ENCODE assay signal across 8 mouse cellular contexts in genomic region chr15:86188746-86189470, GRCm38 (mm10). TPM values are rescaled to one million over a fixed set of nuclear protein-coding genes. Genes with fewer than 3 reads are reported as not detected.
A peak's percentile ranks its signal among the peaks of the same experiment; 100 is the strongest.
DNase-seq lines count a peak whose midpoint lies in the region; ATAC-seq and TF ChIP-seq lines count a peak whose summit lies in the region.

No protein-coding gene starts in this region.

- no peak for TF ChIP-seq CTCF in liver, postnatal 0 days (IDR thresholded peaks at IDR 0.05; ENCODE audit: low read depth)
- no peak for TF ChIP-seq CTCF in small intestine, adult 2 months (IDR thresholded peaks at IDR 0.05; ENCODE audit: extremely low read depth, insufficient read length, insufficient replicate concordance, low read depth, low read length)

- no peak overlapping the region for H3K4me3 ChIP-seq in limb, embryonic 12.5 days (replicated peaks)
- H3K4me3 ChIP-seq in limb, embryonic 10.5 days: no peak overlapping the region
- no peak overlapping the region for H3K4me3 ChIP-seq in intestine, embryonic 16.5 days (ENCODE audit: low read length)
- no peak overlapping the region for H3K4me3 ChIP-seq in liver, postnatal 0 days (ENCODE audit: low read depth, low read length)
- peak overlapping the region; percentile 17 for H3K4me3 ChIP-seq in small intestine, adult 2 months (ENCODE audit: low read depth, low read length)

- no peak; the same call in 1 of the 2 replicates for TF ChIP-seq POLR2A in small intestine, adult 2 months (IDR thresholded peaks at IDR 0.05; ENCODE audit: low read depth, low read length)

- TF ChIP-seq EP300 in liver, postnatal 0 days (IDR thresholded peaks at IDR 0.05; ENCODE audit: low read depth): peak; percentile 46; the same call in 1 of the 2 replicates

- no peak overlapping the region for H3K27ac ChIP-seq in limb, embryonic 12.5 days
- no peak overlapping the region for H3K27ac ChIP-seq in limb, embryonic 10.5 days
- H3K27ac ChIP-seq in intestine, embryonic 16.5 days (ENCODE audit: low read length): peak overlapping the region; percentile 57
- H3K27ac ChIP-seq in liver, postnatal 0 days (ENCODE audit: low read depth): peak overlapping the region; percentile 69
- peak overlapping the region; percentile 88 for H3K27ac ChIP-seq in small intestine, adult 2 months (ENCODE audit: insufficient read depth, low read depth, low read length)

- H3K36me3 ChIP-seq in limb, embryonic 12.5 days: no peaks in the 10 kb centered on the region
- no peaks in the 10 kb centered on the region for H3K36me3 ChIP-seq in limb, embryonic 10.5 days
- no peaks in the 10 kb centered on the region for H3K36me3 ChIP-seq in intestine, embryonic 16.5 days (ENCODE audit: control insufficient read depth, insufficient read depth, low read length)
- no peaks in the 10 kb centered on the region for H3K36me3 ChIP-seq in liver, postnatal 0 days (replicated peaks; ENCODE audit: insufficient read depth, low read length)
- H3K36me3 ChIP-seq in small intestine, adult 2 months (ENCODE audit: control insufficient read depth, insufficient read depth, low read length): no peaks in the 10 kb centered on the region

- no peak for DNase-seq in limb, embryonic 10.5 days (ENCODE audit: low spot score)
- peak; percentile 95 for DNase-seq in brain, adult 2 months (ENCODE audit: low read depth, low spot score)
- DNase-seq in gastrocnemius, postnatal 14 days: peak; percentile 84
- DNase-seq in liver, postnatal 0 days: peak; percentile 73
- no peak for DNase-seq in embryo, embryonic 10.5 days (ENCODE audit: low spot score)

- intact Hi-C loops in gastrocnemius, postnatal 14 days (cut with DNase I; ENCODE audit: low total_unique reads): no loop called here

- H3K4me1 ChIP-seq in limb, embryonic 12.5 days (replicated peaks): peaks cover 20% of the 10 kb centered on the region
- H3K4me1 ChIP-seq in limb, embryonic 10.5 days: peaks cover 41% of the 10 kb centered on the region
- peaks cover 24% of the 10 kb centered on the region for H3K4me1 ChIP-seq in intestine, embryonic 16.5 days (ENCODE audit: control insufficient read depth, insufficient read depth, low read length)
- H3K4me1 ChIP-seq in liver, postnatal 0 days (ENCODE audit: insufficient read depth): peaks cover 26% of the 10 kb centered on the region
- H3K4me1 ChIP-seq in small intestine, adult 2 months (ENCODE audit: control insufficient read depth, insufficient read depth, insufficient read length, low read length): peaks cover 29% of the 10 kb centered on the region; the same call in 1 of the 2 replicates

- H3K27me3 ChIP-seq in limb, embryonic 12.5 days: peaks cover 4% of the 10 kb centered on the region
- H3K27me3 ChIP-seq in limb, embryonic 10.5 days (ENCODE audit: low read depth, poor library complexity, severe bottlenecking): peaks cover 11% of the 10 kb centered on the region
- no peaks in the 10 kb centered on the region for H3K27me3 ChIP-seq in intestine, embryonic 16.5 days (replicated peaks; ENCODE audit: control insufficient read depth, insufficient read depth, low read length)
- no peaks in the 10 kb centered on the region for H3K27me3 ChIP-seq in liver, postnatal 0 days (ENCODE audit: insufficient read depth, low read length)
- H3K27me3 ChIP-seq in small intestine, adult 2 months (ENCODE audit: control insufficient read depth, insufficient read depth, low read length): no peaks in the 10 kb centered on the region

- no peak for ATAC-seq in limb, embryonic 12.5 days (ENCODE audit: insufficient number of reproducible peaks, insufficient read depth, low FRiP score, low TSS enrichment, low read depth)
- ATAC-seq in intestine, embryonic 16.5 days: peak; percentile 25; the same call in 1 of the 2 replicates
- ATAC-seq in liver, postnatal 0 days: peak; percentile 35

- 0 out of 2 replicates have a peak overlapping the region, but pooled peaks have one; percentile 18 for H3K9ac ChIP-seq in limb, embryonic 12.5 days (replicated peaks)
- H3K9ac ChIP-seq in intestine, embryonic 16.5 days (ENCODE audit: low read depth, low read length): peak overlapping the region; percentile 24; the same call in 1 of the 2 replicates
- H3K9ac ChIP-seq in liver, postnatal 0 days (replicated peaks): no peak overlapping the region

- H3K9me3 ChIP-seq in limb, embryonic 12.5 days: no peaks in the 10 kb centered on the region
- no peaks in the 10 kb centered on the region for H3K9me3 ChIP-seq in limb, embryonic 10.5 days (replicated peaks)
- H3K9me3 ChIP-seq in intestine, embryonic 16.5 days (ENCODE audit: control insufficient read depth, low read length): no peaks in the 10 kb centered on the region
- no peaks in the 10 kb centered on the region for H3K9me3 ChIP-seq in liver, postnatal 0 days (ENCODE audit: low read length)

- WGBS in limb, embryonic 12.5 days: 43% methylated on average over 10 of the region's 10 CpGs
- 41% methylated on average over 10 of the region's 10 CpGs for WGBS in limb, embryonic 10.5 days
- WGBS in intestine, embryonic 16.5 days: 25% methylated on average over 10 of the region's 10 CpGs
- WGBS in liver, postnatal 0 days (ENCODE audit: insufficient replicate concordance): 50% methylated on average over 10 of the region's 10 CpGs
- 14% methylated on average over 10 of the region's 10 CpGs for WGBS in small intestine, adult 2 months

- H3K4me2 ChIP-seq in limb, embryonic 12.5 days: no peak overlapping the region
- no peak overlapping the region for H3K4me2 ChIP-seq in intestine, embryonic 16.5 days (ENCODE audit: low read depth, low read length)
- peak overlapping the region; percentile 6; the same call in 1 of the 2 replicates for H3K4me2 ChIP-seq in liver, postnatal 0 days (ENCODE audit: low read depth, low read length)

RNA-seq across cellular contexts. Expression of gene Cerk, which starts 3.0 kb away (rescaled TPM):
- 19.2 and 21.5 TPM in 2 replicates for polyA plus RNA-seq in limb, embryonic 12.5 days (2016; fragmentation: Nextera tagmentation; extraction: Ambion mirVana)
- 10.5 and 13.8 TPM in 2 replicates for polyA plus RNA-seq in limb, embryonic 10.5 days (2016; fragmentation: Nextera tagmentation; extraction: Ambion mirVana)
- 1 to 10 TPM; 6.5 to 7.4 TPM for total RNA-seq in gastrocnemius, postnatal 14 days (2021)
- 7.9 and 8.0 TPM in 2 replicates for polyA plus RNA-seq in intestine, embryonic 16.5 days (2015; fragmentation: Nextera tagmentation; extraction: Ambion mirVana)
- 5.5 and 6.1 TPM in 2 replicates for polyA plus RNA-seq in liver, postnatal 0 days (2015; fragmentation: Nextera tagmentation; extraction: Ambion mirVana)
- polyA plus RNA-seq in small intestine, adult 2 months (2012; rRNA removed): 14.4 and 47.8 TPM in 2 replicates

RNA-seq across cellular contexts. Expression of gene Tbc1d22a, which starts 25.4 kb away (rescaled TPM):
- 11.2 and 12.1 TPM in 2 replicates for polyA plus RNA-seq in limb, embryonic 12.5 days (2016; fragmentation: Nextera tagmentation; extraction: Ambion mirVana)
- 11.2 and 12.0 TPM in 2 replicates for polyA plus RNA-seq in limb, embryonic 10.5 days (2016; fragmentation: Nextera tagmentation; extraction: Ambion mirVana)
- 10 to 100 TPM; 10.4 to 11.9 TPM for total RNA-seq in gastrocnemius, postnatal 14 days (2021)
- 12.5 and 13.7 TPM in 2 replicates for polyA plus RNA-seq in intestine, embryonic 16.5 days (2015; fragmentation: Nextera tagmentation; extraction: Ambion mirVana)
- 6.0 and 6.4 TPM in 2 replicates for polyA plus RNA-seq in liver, postnatal 0 days (2015; fragmentation: Nextera tagmentation; extraction: Ambion mirVana)
- polyA plus RNA-seq in small intestine, adult 2 months (2012; rRNA removed): 23.1 and 54.8 TPM in 2 replicates

Comparison
In these comparisons a context has a peak if more than half of its experiments do, and no peak if none do; other contexts are left out.
1. H3K27ac ChIP-seq: peak in intestine, embryonic 16.5 days (single experiment), liver, postnatal 0 days (single experiment) and small intestine, adult 2 months (single experiment); none in limb, embryonic 12.5 days (single experiment) and limb, embryonic 10.5 days (single experiment).
2. DNase-seq: peak in brain, adult 2 months (single experiment), gastrocnemius, postnatal 14 days (single experiment) and liver, postnatal 0 days (single experiment); none in limb, embryonic 10.5 days (single experiment) and embryo, embryonic 10.5 days (single experiment).